Mouse (Mus musculus) Patski (cell line): ENCODE measurements around the gene Ssbp4. TPM values are rescaled to one million over a fixed set of nuclear protein-coding genes. Genes with fewer than 3 reads are reported as not detected.

Source experiments
- ATAC-seq: fragments of 100-300 bp; one replicate; pipeline ENCODE4 v1.8.0; 2021
- CTCF ChIA-PET: fragments of 350-600 bp; sonication (Branson Sonifier 250); formaldehyde crosslinking; loops from one replicate; lab custom pipeline; 2022; ENCODE audit warnings: inconsistent platforms; lab: Charles Lee
- POLR2A ChIA-PET: fragments of 350-600 bp; sonication (Branson Sonifier 250); formaldehyde crosslinking; loops from one replicate; lab custom pipeline; 2022; ENCODE audit warnings: antibody characterized with exemption, inconsistent platforms; lab: Charles Lee
- DNase-seq: peaks from one replicate; pipeline ENCODE4 v3.0.0-alpha.2; 2011; ENCODE audit warnings: low read depth, low spot score
- H3K27me3 ChIP-seq: fragments of 371-371 bp; one replicate; pipeline ENCODE4 v1.5.1; 2021
- CTCF ChIP-seq: fragments of 100-300 bp; IDR thresholded peaks from one replicate; pipeline ENCODE4 v1.5.1; 2021
- in situ Hi-C: fragments of 300-500 bp; cut with MboI; formaldehyde crosslinking; loops from 3 replicates; pipeline ENCODE4 v1.11.1; 2018; ENCODE audit warnings: low pct_unique_long_range_greater_than_20kb, mixed read lengths
- polyA plus RNA-seq: library from polyadenylated mRNA; unstranded; gene quantifications from one replicate; pipeline ENCODE4 v1.2.3, GENCODE M21; 2021

Ssbp4 gene
- polyA plus RNA-seq, 1 experiment from 2014 or later = 253 TPM

DNA sequence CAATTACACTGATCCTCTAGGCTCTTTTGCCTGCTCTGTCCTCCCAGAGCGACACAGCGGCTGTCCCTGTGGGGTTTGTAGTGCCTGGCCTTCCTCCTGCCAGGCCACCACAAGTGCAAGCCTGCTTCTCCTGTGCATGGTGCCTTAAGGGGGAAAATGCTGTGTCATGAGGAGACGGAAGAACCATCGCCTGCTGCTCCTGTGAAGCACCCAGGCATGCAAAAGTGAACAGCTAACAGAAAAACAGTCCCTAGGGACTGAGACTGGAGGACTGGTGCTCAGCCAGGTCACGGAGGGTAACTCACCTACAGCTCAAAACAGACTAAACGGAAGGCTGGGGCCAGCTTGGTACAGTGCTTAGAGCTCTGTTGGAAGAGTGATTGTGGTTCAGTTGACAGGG lies 26.9 kb upstream of the Ssbp4 start:
- in situ Hi-C loops = no loop called here
- ATAC-seq = no peak
- no peak for TF ChIP-seq CTCF
- ChIA-PET CTCF (interaction anchor here (1.0 to 3.3 kb wide), 5 partner anchors 11 to 60 kb away, joined by 3 to 12 read pairs (median 4); no protein-coding TSS in a partner anchor), POLR2A (interaction anchor here (11.4 kb wide), 1 partner anchor 14 kb away, joined by 118 read pairs; no protein-coding TSS in a partner anchor)
- no peaks in the 10 kb centered on the region for H3K27me3 ChIP-seq
- no peak for DNase-seq

DNA sequence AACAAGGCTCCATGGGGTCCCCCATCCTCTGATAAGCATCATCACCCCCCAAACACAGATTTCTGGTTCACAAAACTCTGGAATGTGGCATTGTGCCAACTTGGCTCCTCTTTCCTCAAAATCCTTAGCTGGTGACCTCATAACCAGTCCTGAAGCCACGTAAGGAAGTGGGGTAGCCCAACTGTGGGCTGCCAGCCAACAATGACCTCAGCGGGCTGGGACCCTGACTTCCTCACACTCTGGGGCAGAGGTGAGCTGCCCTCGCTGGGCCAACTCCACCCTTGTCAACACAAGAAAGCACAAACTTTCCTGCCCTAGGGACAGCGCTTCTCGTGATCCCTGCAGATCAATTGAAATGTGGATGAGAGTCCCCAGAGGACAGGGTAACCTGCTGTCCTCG lies 25.4 kb upstream of the Ssbp4 start:
- POLR2A ChIA-PET = interaction anchor here (0.9 to 11.4 kb wide), 3 partner anchors 8 to 66 kb away, joined by 3 to 118 read pairs (median 5); no protein-coding TSS in a partner anchor
- DNase-seq = peak; percentile 100
- peak; percentile 63 for ATAC-seq
- H3K27me3 ChIP-seq = no peaks in the 10 kb centered on the region
- TF ChIP-seq CTCF = no peak
- in situ Hi-C loops = no loop called here
- CTCF ChIA-PET = interaction anchor here (1.5 to 1.7 kb wide), 3 partner anchors 18 to 39 kb away, joined by 3 to 7 read pairs (median 5); partner anchors contain the start of gene Lsm4

DNA sequence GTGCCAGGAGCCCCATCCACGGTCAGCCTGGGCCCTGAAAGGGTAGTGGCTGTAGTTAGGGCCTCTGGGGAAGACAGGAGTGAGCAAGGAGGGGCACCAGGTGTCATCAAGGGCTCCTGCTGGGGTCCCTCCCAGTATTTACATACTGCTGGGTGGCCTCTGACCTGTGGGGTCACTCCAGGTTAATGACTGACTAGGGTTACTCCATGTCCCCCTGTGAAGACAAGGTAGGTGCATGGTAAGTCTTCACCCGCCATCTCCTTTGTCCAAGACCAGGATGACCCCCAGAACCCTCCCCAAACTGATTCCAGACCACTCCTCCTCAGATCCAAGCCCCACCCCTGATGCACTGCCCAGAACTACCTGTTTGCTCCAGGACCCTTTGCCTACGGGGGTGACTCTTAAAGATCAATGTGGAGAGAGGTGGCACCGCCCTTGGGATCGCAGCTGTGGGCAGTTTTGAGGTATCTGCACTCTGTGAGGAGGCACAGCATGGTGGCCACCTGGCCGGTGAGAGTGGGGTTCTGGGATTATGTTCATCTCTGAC lies 23.7 kb upstream of the Ssbp4 start, which contains the start of gene Gdf15:
Gene Gdf15 (minus strand): TSS at position 111 of the 547 bp plus-strand sequence.
- ChIA-PET CTCF (interaction anchor here (0.7 to 1.6 kb wide), 2 partner anchors 18 to 653 kb away, joined by 3 read pairs; no protein-coding TSS in a partner anchor), POLR2A (interaction anchor here (11.4 kb wide), 1 partner anchor 17 kb away, joined by 118 read pairs; no protein-coding TSS in a partner anchor)
- no peaks in the 10 kb centered on the region for H3K27me3 ChIP-seq
- ATAC-seq (no peak), DNase-seq (no peak)
- in situ Hi-C loops = no loop called here
- TF ChIP-seq CTCF = no peak

DNA sequence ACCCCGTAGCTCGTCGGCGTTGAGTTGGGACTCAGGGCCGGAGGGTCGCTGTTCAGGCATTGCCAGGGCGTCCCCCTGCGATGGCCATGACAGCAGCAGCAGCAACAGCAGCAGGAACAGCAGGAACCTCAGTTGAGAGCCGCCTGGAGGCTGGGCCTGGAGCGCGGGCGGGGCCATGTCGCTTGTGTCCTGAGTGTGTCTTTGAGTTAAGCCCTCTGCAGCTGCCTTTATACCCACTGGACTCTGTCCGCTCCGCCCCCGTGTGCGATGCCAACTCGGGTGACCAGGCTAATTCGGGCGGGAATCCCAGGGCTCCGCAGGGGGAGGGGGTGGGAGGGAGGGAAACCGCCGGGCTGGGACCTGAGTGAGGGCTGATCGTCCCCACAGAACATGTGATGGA lies 22.8 kb upstream of the Ssbp4 start:
- no peak for DNase-seq
- ChIA-PET CTCF (interaction anchor here (0.7 to 3.8 kb wide), 4 partner anchors 10 to 652 kb away, joined by 3 to 42 read pairs (median 15); no protein-coding TSS in a partner anchor), POLR2A (interaction anchor here (0.5 to 11.4 kb wide), 9 partner anchors 12 to 169 kb away, joined by 3 to 118 read pairs (median 8); partner anchors contain the start of genes Lrrc25, Pgpep1 and Ssbp4)
- in situ Hi-C loops = no loop called here
- TF ChIP-seq CTCF = no peak
- H3K27me3 ChIP-seq = no peaks in the 10 kb centered on the region
- ATAC-seq = no peak

DNA sequence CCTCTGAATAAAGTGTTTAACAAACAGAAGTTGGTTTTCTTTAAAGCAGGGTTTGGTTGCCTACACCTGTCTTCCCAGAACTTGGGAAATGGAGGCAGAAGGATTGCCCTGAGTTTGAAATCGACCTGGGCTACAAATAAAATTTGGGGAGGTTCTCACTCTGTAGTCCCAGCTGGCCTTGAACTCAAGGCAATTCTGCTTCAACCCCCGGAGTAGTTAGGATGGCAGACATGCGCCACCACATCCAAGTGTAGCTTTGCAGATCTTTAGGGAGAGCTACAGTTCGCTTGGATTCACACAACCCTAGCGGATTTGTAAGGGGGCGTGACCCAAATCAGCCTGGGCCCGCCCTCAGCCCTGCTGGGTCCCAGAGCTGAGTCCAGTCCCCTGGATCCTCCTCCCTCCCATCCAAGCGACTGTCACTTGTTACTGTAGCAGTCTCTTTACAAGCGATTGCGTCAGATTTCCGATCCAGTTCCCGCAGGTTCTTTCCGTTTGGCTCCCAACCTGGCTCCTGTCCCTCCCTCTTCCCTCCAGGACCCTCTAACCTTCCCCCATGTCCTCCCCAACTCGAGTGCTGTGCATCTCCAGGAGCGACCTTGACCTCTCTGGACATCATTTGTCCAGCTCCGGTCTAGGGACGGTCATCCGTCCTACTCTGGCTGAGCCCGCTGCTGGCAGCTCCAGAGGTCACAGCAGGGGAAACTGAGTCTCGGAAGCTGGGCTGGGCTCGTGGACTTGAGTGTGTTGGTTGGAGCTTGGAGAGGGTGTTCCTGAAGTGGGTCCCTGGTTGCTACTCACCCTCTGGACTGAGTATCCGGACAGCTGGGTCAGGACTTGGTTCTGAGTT lies 22.1 kb upstream of the Ssbp4 start:
- H3K27me3 ChIP-seq = no peaks in the 10 kb centered on the region
- ATAC-seq (peak; percentile 38), DNase-seq (no peak)
- POLR2A ChIA-PET = interaction anchor here (0.5 to 11.4 kb wide), 10 partner anchors 12 to 169 kb away, joined by 3 to 118 read pairs (median 8); partner anchors contain the start of genes Lrrc25, Pgpep1 and Ssbp4
- no peak for TF ChIP-seq CTCF
- CTCF ChIA-PET = interaction anchor here (1.0 to 3.8 kb wide), 8 partner anchors 11 to 70 kb away, joined by 3 to 42 read pairs (median 6); partner anchors contain the start of gene Lsm4
- in situ Hi-C loops = no loop called here

DNA sequence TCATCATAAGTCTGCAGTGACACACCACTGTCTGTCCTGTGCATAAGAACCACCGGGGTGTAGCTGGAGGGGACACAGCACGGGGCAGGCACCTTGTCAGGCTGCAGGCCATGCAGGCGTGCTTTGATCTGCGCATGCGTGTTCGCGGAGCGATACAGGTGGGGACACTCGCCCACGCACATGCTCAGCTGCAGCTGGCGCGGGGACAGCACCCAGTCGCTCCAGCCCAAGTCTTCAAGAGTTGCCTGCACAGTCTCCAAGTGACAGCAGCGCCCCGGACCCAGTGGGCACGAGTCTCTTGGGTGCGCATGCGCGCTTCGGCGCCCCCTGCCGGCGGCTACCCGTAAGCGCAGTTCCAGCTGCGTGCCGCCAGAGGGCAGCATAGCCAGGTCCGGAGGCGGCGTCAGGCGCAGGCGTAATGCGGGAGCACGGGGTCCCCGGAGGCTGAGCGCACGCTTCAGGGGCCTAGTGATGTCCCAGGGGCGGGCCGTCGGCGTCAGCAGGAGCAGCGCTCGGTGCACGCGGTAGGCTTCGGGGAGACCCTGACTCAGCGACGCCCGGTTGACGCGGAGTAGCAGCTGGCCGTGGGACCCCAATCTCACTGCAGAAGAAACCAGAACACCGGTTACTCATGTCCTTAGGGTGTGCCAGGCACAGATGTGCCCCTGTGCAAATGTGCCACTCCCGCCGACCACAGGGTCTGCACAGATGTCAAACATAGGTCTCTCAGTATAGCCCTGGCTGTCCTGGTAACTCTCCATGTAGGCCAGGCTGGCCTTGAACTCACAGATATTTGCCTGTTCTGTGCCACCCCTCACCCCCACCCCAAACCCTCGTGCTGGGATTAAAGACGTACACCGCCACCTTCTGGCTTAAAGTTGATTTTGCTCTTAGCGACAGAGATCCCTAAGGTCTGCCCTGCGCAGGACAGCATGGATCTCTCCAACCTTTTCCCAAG lies 21.2 kb upstream of the Ssbp4 start:
- CTCF ChIA-PET = interaction anchor here (1.1 to 3.8 kb wide), 12 partner anchors 9 to 61 kb away, joined by 3 to 42 read pairs (median 6); partner anchors contain the start of genes Lrrc25 and Lsm4
- POLR2A ChIA-PET = interaction anchor here (0.8 to 11.4 kb wide), 11 partner anchors 11 to 72 kb away, joined by 3 to 118 read pairs (median 9); partner anchors contain the start of genes Lrrc25 and Ssbp4
- DNase-seq (no peak), ATAC-seq (no peak)
- in situ Hi-C loops = no loop called here
- no peaks in the 10 kb centered on the region for H3K27me3 ChIP-seq
- no peak for TF ChIP-seq CTCF

DNA sequence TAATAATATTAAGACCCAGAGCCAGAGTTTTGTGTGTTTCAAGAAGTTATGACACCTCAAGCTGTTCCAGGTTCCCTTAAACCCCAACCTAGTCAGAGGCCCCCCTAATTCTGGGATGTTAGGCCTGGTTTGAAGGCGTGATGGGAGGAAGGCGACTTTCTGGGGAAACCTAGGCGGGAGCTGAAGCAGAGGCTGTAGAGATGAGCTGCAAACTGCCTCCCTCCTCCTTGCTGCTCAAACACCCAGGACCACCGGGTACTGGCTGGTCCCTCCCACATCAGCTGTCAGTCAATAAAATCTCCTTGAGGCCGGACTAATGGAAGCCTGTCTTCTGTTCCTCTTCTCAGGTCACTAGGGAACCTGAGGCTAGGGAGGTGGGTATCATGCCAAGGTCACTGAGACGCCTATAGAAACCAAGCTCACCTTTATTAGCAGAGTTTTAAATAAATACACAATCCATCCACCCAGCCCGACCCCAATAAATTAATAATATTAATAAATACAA lies 20.4 kb upstream of the Ssbp4 start:
- ATAC-seq (no peak), DNase-seq (no peak)
- H3K27me3 ChIP-seq = no peaks in the 10 kb centered on the region
- POLR2A ChIA-PET = interaction anchor here (0.8 to 11.4 kb wide), 11 partner anchors 12 to 72 kb away, joined by 3 to 118 read pairs (median 9); partner anchors contain the start of genes Lrrc25 and Ssbp4
- CTCF ChIA-PET = interaction anchor here (0.8 to 3.8 kb wide), 12 partner anchors 8 to 40 kb away, joined by 3 to 42 read pairs (median 6); partner anchors contain the start of gene Lrrc25
- in situ Hi-C loops = no loop called here
- TF ChIP-seq CTCF = no peak

DNA sequence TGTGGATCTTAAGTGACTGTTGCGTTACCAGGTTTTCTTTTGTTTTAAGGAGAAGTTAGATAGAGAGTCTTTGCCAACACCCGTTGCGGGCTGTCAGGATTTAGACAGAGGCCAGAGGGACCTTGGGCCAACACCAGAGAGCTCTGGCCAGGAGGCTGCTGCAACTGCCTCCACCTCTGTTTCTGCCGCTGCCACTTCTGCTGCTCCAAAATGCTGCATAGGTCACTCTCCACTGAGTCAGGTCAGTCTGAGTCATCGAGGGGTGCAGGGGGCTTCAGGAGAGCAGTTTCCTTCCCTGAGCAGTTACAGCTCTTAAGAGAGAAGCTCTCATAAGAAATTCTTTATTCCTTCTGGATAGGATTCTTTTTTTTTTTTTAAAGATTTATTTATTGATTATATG lies 18.4 kb upstream of the Ssbp4 start:
- no peak for TF ChIP-seq CTCF
- no peaks in the 10 kb centered on the region for H3K27me3 ChIP-seq
- CTCF ChIA-PET = interaction anchor here (0.9 to 5.5 kb wide), 4 partner anchors 12 to 26 kb away, joined by 4 to 21 read pairs (median 10); no protein-coding TSS in a partner anchor
- DNase-seq (no peak), ATAC-seq (no peak)
- POLR2A ChIA-PET = interaction anchor here (0.7 to 11.4 kb wide), 2 partner anchors 22 to 30 kb away, joined by 3 to 118 read pairs; no protein-coding TSS in a partner anchor
- in situ Hi-C loops = no loop called here

DNA sequence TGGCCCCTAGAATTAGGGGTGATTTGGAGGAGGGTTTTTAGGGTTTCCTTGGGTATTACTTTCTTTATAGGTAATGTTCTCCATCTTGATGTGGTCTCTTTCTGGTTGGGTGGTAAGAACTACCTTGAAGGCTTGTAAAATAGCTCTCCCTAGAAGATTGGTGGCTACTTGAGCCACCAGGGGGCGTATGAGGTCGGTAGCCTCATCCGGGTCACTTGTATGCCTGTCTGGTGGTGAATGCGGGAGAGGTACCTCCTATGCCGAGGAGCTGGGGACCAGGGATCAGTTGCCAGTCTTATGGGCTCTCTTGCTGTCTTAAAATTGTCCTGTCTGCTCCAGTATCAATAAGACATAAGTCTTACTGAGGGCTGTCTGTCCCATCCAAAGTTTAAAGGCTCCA lies 16.4 kb upstream of the Ssbp4 start:
- no peaks in the 10 kb centered on the region for H3K27me3 ChIP-seq
- no peak for ATAC-seq
- in situ Hi-C loops = no loop called here
- POLR2A ChIA-PET = no interaction called here
- TF ChIP-seq CTCF = no peak
- CTCF ChIA-PET = interaction anchor here (0.6 to 5.5 kb wide), 11 partner anchors 9 to 47 kb away, joined by 3 to 21 read pairs (median 4); partner anchors contain the start of gene Lrrc25
- DNase-seq = no peak
